Mouse (Mus musculus) forebrain, embryonic 16.5 days (tissue): ENCODE measurements around the gene Nbl1. TPM values are rescaled to one million over a fixed set of nuclear protein-coding genes. Genes with fewer than 3 reads are reported as not detected.
A peak's percentile ranks its signal among the peaks of the same experiment; 100 is the strongest.

Source experiments
- ATAC-seq: fragments of 200-750 bp; cut with Nextera tagmentation; 2 replicates; pipeline ENCODE4 v1.8.0; 2017; ENCODE audit warnings: mild to moderate bottlenecking, moderate library complexity
- H3K27ac ChIP-seq: fragments of 300-500 bp; sonication (generic); 2 replicates; pipeline ENCODE4 v1.5.1; 2014; ENCODE audit warnings: low read length, control low read depth
- H3K27me3 ChIP-seq: fragments of 300-500 bp; sonication (generic); replicated peaks from 2 replicates; pipeline ENCODE4 v1.6.1; 2014; ENCODE audit warnings: low read length; ENCODE audit not compliant: control insufficient read depth, insufficient read depth
- H3K36me3 ChIP-seq: fragments of 300-500 bp; sonication (generic); 2 replicates; pipeline ENCODE4 v1.6.1; 2014; ENCODE audit not compliant: control insufficient read depth, insufficient read depth
- H3K4me1 ChIP-seq: fragments of 300-500 bp; sonication (generic); replicated peaks from 2 replicates; pipeline ENCODE4 v1.6.1; 2014; ENCODE audit warnings: low read length; ENCODE audit not compliant: control insufficient read depth, insufficient read depth
- H3K4me2 ChIP-seq: fragments of 300-500 bp; sonication (generic); 2 replicates; pipeline ENCODE4 v1.6.1; 2014; ENCODE audit warnings: mild to moderate bottlenecking, low read length, control low read depth
- H3K4me3 ChIP-seq: fragments of 300-500 bp; sonication (generic); replicated peaks from 2 replicates; pipeline ENCODE4 v1.5.1; 2014; ENCODE audit warnings: mild to moderate bottlenecking, low read length, control low read depth
- H3K9ac ChIP-seq: fragments of 300-500 bp; sonication (generic); replicated peaks from 2 replicates; pipeline ENCODE4 v1.6.1; 2014; ENCODE audit warnings: low read depth, low read length, control low read depth
- H3K9me3 ChIP-seq: fragments of 300-500 bp; sonication (generic); 2 replicates; pipeline ENCODE4 v1.6.1; 2016; ENCODE audit warnings: low read length; ENCODE audit not compliant: control insufficient read depth
- WGBS: fragments of 180-500 bp; shearing (Covaris S2); extraction: QIAGEN DNeasy Blood & Tissue Kit; methylation state at CpG from one replicate; pipeline ENCODE4 v1.1.7; 2014; 5-methylcytosine and 5-hydroxymethylcytosine counted together
- polyA plus RNA-seq: library from polyadenylated mRNA; unstranded; fragments of >200 nt; fragmentation: Nextera tagmentation; extraction: Ambion mirVana; gene quantifications from 2 replicates; pipeline ENCODE4 v1.2.1, GENCODE M21; 2015

Gene Nbl1
- polyA plus RNA-seq, 1 experiment from 2014 or later = 27.0 TPM

GRCm38 (mm10) chr4:139055744-139056143 is 37.0 kb downstream of the Nbl1 start:
- Histone ChIP-seq H3K4me2 (no peak overlapping the region), H3K27ac (peak overlapping the region; percentile 6; the same call in 1 of the 2 replicates), H3K4me3 (no peak overlapping the region), H3K9me3 (no peaks in the 10 kb centered on the region), H3K27me3 (0 out of 2 replicates have a peak, but pooled peaks cover 4% of the 10 kb centered on the region), H3K4me1 (peaks cover 30% of the 10 kb centered on the region), H3K9ac (no peak overlapping the region), H3K36me3 (no peaks in the 10 kb centered on the region)
- WGBS = 53% methylated on average over 3 of the region's 3 CpGs
- 0 out of 2 replicates have a peak, but pooled peaks have one; percentile 7 for ATAC-seq

GRCm38 (mm10) chr4:139055336-139055735 is 37.5 kb downstream of the Nbl1 start:
- no peaks in the 10 kb centered on the region for H3K36me3 ChIP-seq
- H3K9me3 ChIP-seq = no peaks in the 10 kb centered on the region
- peak overlapping the region; percentile 58; the same call in 1 of the 2 replicates for H3K27ac ChIP-seq
- H3K27me3 ChIP-seq = 0 out of 2 replicates have a peak, but pooled peaks cover 4% of the 10 kb centered on the region
- H3K9ac ChIP-seq = no peak overlapping the region
- H3K4me1 ChIP-seq = peaks cover 30% of the 10 kb centered on the region
- WGBS = 30% methylated on average over 4 of the region's 4 CpGs
- H3K4me2 ChIP-seq = no peak overlapping the region
- ATAC-seq = peak; percentile 43
- H3K4me3 ChIP-seq = no peak overlapping the region

- Histone ChIP-seq H3K27me3 (0 out of 2 replicates have a peak, but pooled peaks cover 4% of the 10 kb centered on the region), H3K4me2 (no peak overlapping the region), H3K27ac (peak overlapping the region; percentile 58), H3K4me1 (peaks cover 30% of the 10 kb centered on the region), H3K4me3 (no peak overlapping the region), H3K36me3 (no peaks in the 10 kb centered on the region), H3K9ac (no peak overlapping the region; the same call in 1 of the 2 replicates), H3K9me3 (no peaks in the 10 kb centered on the region)
- ATAC-seq = peak; percentile 87
- WGBS = 27% methylated on average over 9 of the region's 9 CpGs
Observed at GRCm38 (mm10) chr4:139054300-139054923, 38.4 kb downstream of the Nbl1 start.

- ATAC-seq = no peak
- Histone ChIP-seq H3K4me3 (no peak overlapping the region), H3K36me3 (no peaks in the 10 kb centered on the region), H3K4me1 (peaks cover 30% of the 10 kb centered on the region), H3K4me2 (no peak overlapping the region), H3K27ac (no peak overlapping the region), H3K9ac (no peak overlapping the region), H3K27me3 (0 out of 2 replicates have a peak, but pooled peaks cover 4% of the 10 kb centered on the region), H3K9me3 (no peaks in the 10 kb centered on the region)
- WGBS = 73% methylated on average over 5 of the region's 5 CpGs
Observed at GRCm38 (mm10) chr4:139053391-139053790, 39.4 kb downstream of the Nbl1 start.

GRCm38 (mm10) chr4:139052796-139053195 is 40.0 kb downstream of the Nbl1 start:
- Histone ChIP-seq H3K4me1 (peaks cover 30% of the 10 kb centered on the region), H3K36me3 (no peaks in the 10 kb centered on the region), H3K4me2 (no peak overlapping the region), H3K4me3 (no peak overlapping the region), H3K9ac (no peak overlapping the region), H3K9me3 (no peaks in the 10 kb centered on the region), H3K27ac (no peak overlapping the region), H3K27me3 (no peaks in the 10 kb centered on the region)
- no peak for ATAC-seq
- WGBS = 64% methylated on average over 7 of the region's 7 CpGs

- WGBS = 58% methylated on average over 6 of the region's 6 CpGs
- Histone ChIP-seq H3K9me3 (no peaks in the 10 kb centered on the region), H3K4me3 (no peak overlapping the region), H3K27me3 (no peaks in the 10 kb centered on the region), H3K27ac (no peak overlapping the region), H3K36me3 (no peaks in the 10 kb centered on the region), H3K9ac (no peak overlapping the region), H3K4me1 (peaks cover 7% of the 10 kb centered on the region; the same call in 1 of the 2 replicates), H3K4me2 (no peak overlapping the region)
- no peak for ATAC-seq
Observed at GRCm38 (mm10) chr4:139048518-139048917, 44.3 kb downstream of the Nbl1 start.

GRCm38 (mm10) chr4:139046354-139046753 is 46.4 kb downstream of the Nbl1 start:
- H3K9ac ChIP-seq = no peak overlapping the region
- no peaks in the 10 kb centered on the region for H3K36me3 ChIP-seq
- no peaks in the 10 kb centered on the region for H3K27me3 ChIP-seq
- no peaks in the 10 kb centered on the region for H3K9me3 ChIP-seq
- H3K4me1 ChIP-seq = no peaks in the 10 kb centered on the region
- WGBS = 57% methylated on average over 5 of the region's 5 CpGs
- no peak overlapping the region for H3K4me3 ChIP-seq
- H3K27ac ChIP-seq = no peak overlapping the region
- no peak overlapping the region for H3K4me2 ChIP-seq
- no peak for ATAC-seq

- Histone ChIP-seq H3K27ac (no peak overlapping the region), H3K4me3 (no peak overlapping the region), H3K27me3 (no peaks in the 10 kb centered on the region), H3K9ac (no peak overlapping the region), H3K4me2 (no peak overlapping the region), H3K4me1 (peaks cover 14% of the 10 kb centered on the region), H3K9me3 (no peaks in the 10 kb centered on the region), H3K36me3 (no peaks in the 10 kb centered on the region)
- ATAC-seq = no peak
- WGBS = 94% methylated on average over 5 of the region's 5 CpGs
Observed at GRCm38 (mm10) chr4:139044566-139044965, 48.2 kb downstream of the Nbl1 start.

- no peak overlapping the region for H3K4me3 ChIP-seq
- H3K27me3 ChIP-seq = no peaks in the 10 kb centered on the region
- H3K36me3 ChIP-seq = no peaks in the 10 kb centered on the region
- no peak overlapping the region for H3K27ac ChIP-seq
- no peak overlapping the region for H3K9ac ChIP-seq
- no peak for ATAC-seq
- H3K4me2 ChIP-seq = no peak overlapping the region
- no peaks in the 10 kb centered on the region for H3K9me3 ChIP-seq
- 88% methylated on average over 2 of the region's 2 CpGs for WGBS
- H3K4me1 ChIP-seq = peaks cover 23% of the 10 kb centered on the region
Observed at GRCm38 (mm10) chr4:139043600-139043999, 49.2 kb downstream of the Nbl1 start.
